Mouse (Mus musculus) embryonic facial prominence, embryonic 11.5 days (tissue): ENCODE measurements around the gene Car11. TPM values are rescaled to one million over a fixed set of nuclear protein-coding genes. Genes with fewer than 3 reads are reported as not detected.
A peak's percentile ranks its signal among the peaks of the same experiment; 100 is the strongest.

Experiments
- ATAC-seq: fragments of 200-750 bp; cut with Nextera tagmentation; replicated peaks from 2 replicates; pipeline ENCODE4 v1.8.0; 2017; ENCODE audit warnings: low read depth; ENCODE audit not compliant: insufficient number of reproducible peaks, low FRiP score, low TSS enrichment
- DNase-seq: peaks from one replicate; pipeline ENCODE4 v3.0.0-alpha.2; 2015; ENCODE audit warnings: low spot score
- H3K27ac ChIP-seq: fragments of 300-500 bp; sonication (generic); replicated peaks from 2 replicates; pipeline ENCODE4 v1.5.1; 2014; ENCODE audit warnings: mild to moderate bottlenecking, low read depth, low read length, control low read depth
- H3K27me3 ChIP-seq: fragments of 300-500 bp; sonication (generic); 2 replicates; pipeline ENCODE4 v1.6.1; 2014; ENCODE audit warnings: mild to moderate bottlenecking, low read length, moderate library complexity, mixed read lengths; ENCODE audit not compliant: control insufficient read depth, insufficient read depth
- H3K36me3 ChIP-seq: fragments of 300-500 bp; sonication (generic); replicated peaks from 2 replicates; pipeline ENCODE4 v1.6.1; 2014; ENCODE audit warnings: low read depth, mild to moderate bottlenecking, low read length, moderate library complexity, mixed read lengths; ENCODE audit not compliant: control insufficient read depth, insufficient read depth
- H3K4me1 ChIP-seq: fragments of 300-500 bp; sonication (generic); 2 replicates; pipeline ENCODE4 v1.6.1; 2014; ENCODE audit warnings: low read length, mixed read lengths; ENCODE audit not compliant: control insufficient read depth, insufficient read depth
- H3K4me2 ChIP-seq: fragments of 300-500 bp; sonication (generic); 2 replicates; pipeline ENCODE4 v1.6.1; 2014; ENCODE audit warnings: low read depth, mild to moderate bottlenecking, control low read depth, low read length, moderate library complexity
- H3K4me3 ChIP-seq: fragments of 300-500 bp; sonication (generic); 2 replicates; pipeline ENCODE4 v1.5.1; 2014; ENCODE audit warnings: low read depth, low read length, control low read depth
- H3K9ac ChIP-seq: fragments of 300-500 bp; sonication (generic); replicated peaks from 2 replicates; pipeline ENCODE4 v1.6.1; 2014; ENCODE audit warnings: mild to moderate bottlenecking, control low read depth, low read length
- H3K9me3 ChIP-seq: fragments of 300-500 bp; sonication (generic); replicated peaks from 2 replicates; pipeline ENCODE4 v1.6.1; 2016; ENCODE audit warnings: mild to moderate bottlenecking, low read length, inconsistent platforms, mixed read lengths; ENCODE audit not compliant: control insufficient read depth
- WGBS: fragments of 180-500 bp; shearing (Covaris S2); extraction: QIAGEN DNeasy Blood & Tissue Kit; methylation state at CpG from one replicate; pipeline ENCODE4 v1.1.7; 2014; 5-methylcytosine and 5-hydroxymethylcytosine counted together
- polyA plus RNA-seq: library from polyadenylated mRNA; unstranded; fragments of >200 nt; fragmentation: Nextera tagmentation; extraction: Ambion mirVana; gene quantifications from 2 replicates; pipeline ENCODE4 v1.2.1, GENCODE M21; 2014

The Car11 gene
- polyA plus RNA-seq, 1 experiment from 2014 or later, result 8.7 TPM

- WGBS, result 62% methylated on average over 6 of the region's 6 CpGs
- DNase-seq, result peak; percentile 60
- Histone ChIP-seq H3K27me3 (no peaks in the 10 kb centered on the region), H3K36me3 (peaks cover 11% of the 10 kb centered on the region), H3K4me2 (no peak overlapping the region; the same call in 1 of the 2 replicates), H3K4me3 (no peak overlapping the region), H3K4me1 (peaks cover 13% of the 10 kb centered on the region), H3K9ac (no peak overlapping the region), H3K9me3 (no peaks in the 10 kb centered on the region), H3K27ac (no peak overlapping the region)
- no peak for ATAC-seq
Observed at GRCm38 (mm10) chr7:45709036-45709435, 9.4 kb downstream of the Car11 start.

GRCm38 (mm10) chr7:45709677-45710355 is 10.2 kb downstream of the Car11 start:
- Histone ChIP-seq H3K27me3 (no peaks in the 10 kb centered on the region), H3K9ac (no peak overlapping the region), H3K9me3 (no peaks in the 10 kb centered on the region), H3K27ac (no peak overlapping the region), H3K4me3 (no peak overlapping the region), H3K4me2 (no peak overlapping the region), H3K4me1 (peaks cover 14% of the 10 kb centered on the region), H3K36me3 (peaks cover 11% of the 10 kb centered on the region)
- ATAC-seq (no peak), DNase-seq (no peak)
- WGBS, result 76% methylated on average over 14 of the region's 14 CpGs

GRCm38 (mm10) chr7:45710477-45711191 is 11.0 kb downstream of the Car11 start:
- H3K36me3 ChIP-seq, result peaks cover 11% of the 10 kb centered on the region
- H3K27me3 ChIP-seq, result no peaks in the 10 kb centered on the region
- DNase-seq, result no peak
- H3K4me1 ChIP-seq, result peaks cover 15% of the 10 kb centered on the region
- no peak overlapping the region for H3K4me2 ChIP-seq
- no peaks in the 10 kb centered on the region for H3K9me3 ChIP-seq
- no peak for ATAC-seq
- WGBS, result 90% methylated on average over 20 of the region's 20 CpGs
- no peak overlapping the region for H3K4me3 ChIP-seq
- H3K9ac ChIP-seq, result no peak overlapping the region
- no peak overlapping the region for H3K27ac ChIP-seq

- Histone ChIP-seq H3K36me3 (peaks cover 11% of the 10 kb centered on the region), H3K4me2 (no peak overlapping the region), H3K27me3 (no peaks in the 10 kb centered on the region), H3K9me3 (no peaks in the 10 kb centered on the region), H3K4me3 (no peak overlapping the region), H3K27ac (no peak overlapping the region), H3K4me1 (peaks cover 17% of the 10 kb centered on the region), H3K9ac (no peak overlapping the region)
- ATAC-seq, result no peak
- 93% methylated on average over 24 of the region's 24 CpGs for WGBS
- DNase-seq, result no peak
Observed at GRCm38 (mm10) chr7:45711316-45712021, 11.8 kb downstream of the Car11 start.

GRCm38 (mm10) chr7:45712022-45712757 is 12.5 kb downstream of the Car11 start:
- Histone ChIP-seq H3K4me1 (peaks cover 19% of the 10 kb centered on the region), H3K4me2 (0 out of 2 replicates have a peak overlapping the region, but pooled peaks have one; percentile 4), H3K9ac (no peak overlapping the region), H3K27ac (no peak overlapping the region), H3K4me3 (no peak overlapping the region), H3K36me3 (peaks cover 11% of the 10 kb centered on the region), H3K9me3 (no peaks in the 10 kb centered on the region), H3K27me3 (no peaks in the 10 kb centered on the region)
- DNase-seq (no peak), ATAC-seq (no peak)
- whole genome bisulfite sequencing, result 88% methylated on average over 21 of the region's 21 CpGs

- Histone ChIP-seq H3K27me3 (no peaks in the 10 kb centered on the region), H3K9ac (no peak overlapping the region), H3K4me3 (no peak overlapping the region), H3K36me3 (peaks cover 11% of the 10 kb centered on the region), H3K4me2 (no peak overlapping the region), H3K9me3 (no peaks in the 10 kb centered on the region), H3K4me1 (peaks cover 15% of the 10 kb centered on the region), H3K27ac (no peak overlapping the region)
- 87% methylated on average over 16 of the region's 16 CpGs for WGBS
- DNase-seq (no peak), ATAC-seq (no peak)
Observed at GRCm38 (mm10) chr7:45713396-45713795, 13.8 kb downstream of the Car11 start.

- Histone ChIP-seq H3K9me3 (no peaks in the 10 kb centered on the region), H3K27ac (no peak overlapping the region), H3K4me2 (peak overlapping the region; percentile 85; the same call in 1 of the 2 replicates), H3K4me1 (peaks cover 10% of the 10 kb centered on the region), H3K27me3 (no peaks in the 10 kb centered on the region), H3K9ac (peak overlapping the region; percentile 28), H3K4me3 (peak overlapping the region; percentile 67; the same call in 1 of the 2 replicates), H3K36me3 (peaks cover 11% of the 10 kb centered on the region)
- no peak for DNase-seq
- 89% methylated on average over 6 of the region's 6 CpGs for WGBS
- no peak for ATAC-seq
Observed at GRCm38 (mm10) chr7:45713881-45714520, 14.4 kb downstream of the Car11 start.
